Comparison of ENCODE assay signal across 11 mouse cellular contexts in genomic region chr5:15054151-15055025, GRCm38 (mm10). TPM values are rescaled to one million over a fixed set of nuclear protein-coding genes. Genes with fewer than 3 reads are reported as not detected.
"Had no signal": no experiment of that assay in that cellular context is flagged by ENCODE, and none has a peak within 500 bp of the region (broad histone marks: within the 10 kb centered on the region; RNA-seq: fewer than 3 reads in every experiment).

No protein-coding gene starts in this region.

RNA-seq across cellular contexts. Expression of gene Gm17019, which starts 21.6 kb away (rescaled TPM):
- polyA plus RNA-seq: kidney, embryonic 16.5 days; limb, embryonic 12.5 days; liver, adult 2 months; liver, embryonic 14.5 days; lung, adult 2 months; midbrain, embryonic 10.5 days; midbrain, embryonic 16.5 days; neural tube, embryonic 15.5 days; small intestine, adult 2 months; stomach, embryonic 16.5 days; thymus, postnatal 0 days had no signal
